Mouse (Mus musculus): Measurements from ENCODE around the gene Olfr533.
"Not testable (repeated sequence)": the region's sequence is repeated elsewhere in the genome, so short reads cannot be mapped to it uniquely, and the experiment has no call there.

Gene Olfr533

DNA sequence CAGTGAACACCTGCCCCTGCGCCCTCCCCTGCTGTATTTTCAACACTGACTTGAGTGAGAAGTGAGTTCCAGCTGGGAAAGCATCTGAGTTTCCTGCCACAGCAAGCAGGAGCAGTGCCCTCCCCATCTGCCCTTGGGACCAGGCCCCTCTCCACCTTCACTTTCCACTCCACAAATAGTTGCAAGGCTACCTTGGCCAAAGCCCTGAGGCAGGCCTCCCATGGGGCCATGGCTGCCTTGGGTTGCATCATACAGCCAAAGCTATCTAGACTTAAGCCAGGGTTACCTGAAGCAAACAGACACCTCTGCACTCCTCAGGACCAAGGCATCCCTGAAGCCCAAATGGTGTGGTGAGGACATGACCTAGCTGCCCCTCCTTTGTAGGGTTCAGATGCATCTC is at the start of gene Olfr533:
Gene Olfr533 (plus strand): TSS at position 301 of the 400 bp plus-strand sequence.
- DNase-seq: not testable (repeated sequence)

DNA sequence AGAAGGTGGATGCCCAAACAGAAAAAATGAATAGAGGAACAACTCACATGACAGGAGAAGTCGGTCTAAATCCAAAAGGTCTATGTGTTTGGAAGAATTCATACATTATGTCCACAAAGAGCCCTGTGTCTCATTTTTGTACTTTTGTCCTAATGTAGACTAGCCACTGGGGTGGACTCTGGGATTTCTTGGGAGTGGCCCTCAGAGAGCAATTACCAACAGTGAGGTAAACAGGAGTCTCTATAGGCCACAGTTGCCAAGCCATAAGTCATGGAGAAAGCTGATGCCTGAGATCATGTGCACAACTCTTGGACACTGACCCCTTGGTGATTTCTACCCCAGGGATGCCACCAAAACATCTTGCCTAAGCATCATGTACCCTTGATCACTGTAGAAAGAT is 41.6 kb upstream of the Olfr533 start, which contains the start of gene Olfr532:
Gene Olfr532 (minus strand): TSS at position 101 of the 400 bp plus-strand sequence.
- no peak for DNase-seq

DNA sequence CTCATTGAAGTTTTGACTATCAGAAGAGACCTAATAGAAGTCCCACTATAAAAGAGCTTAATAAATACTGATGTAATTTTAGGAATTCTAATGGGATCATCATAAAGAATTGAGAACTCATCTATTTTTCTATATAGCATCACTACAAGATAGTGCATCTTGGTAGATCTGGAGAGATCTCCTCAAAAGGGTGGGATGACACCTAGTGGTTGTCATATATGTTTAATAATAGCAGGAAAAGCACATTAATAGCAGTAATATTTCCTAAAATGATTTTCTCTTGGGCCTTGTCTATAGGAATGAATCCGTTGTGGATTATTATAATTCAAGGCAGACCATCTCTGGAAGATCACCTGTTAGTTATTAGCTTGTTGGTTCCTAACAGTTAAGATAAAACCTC is 20.0 kb upstream of the Olfr533 start:
- DNase-seq: no peak

DNA sequence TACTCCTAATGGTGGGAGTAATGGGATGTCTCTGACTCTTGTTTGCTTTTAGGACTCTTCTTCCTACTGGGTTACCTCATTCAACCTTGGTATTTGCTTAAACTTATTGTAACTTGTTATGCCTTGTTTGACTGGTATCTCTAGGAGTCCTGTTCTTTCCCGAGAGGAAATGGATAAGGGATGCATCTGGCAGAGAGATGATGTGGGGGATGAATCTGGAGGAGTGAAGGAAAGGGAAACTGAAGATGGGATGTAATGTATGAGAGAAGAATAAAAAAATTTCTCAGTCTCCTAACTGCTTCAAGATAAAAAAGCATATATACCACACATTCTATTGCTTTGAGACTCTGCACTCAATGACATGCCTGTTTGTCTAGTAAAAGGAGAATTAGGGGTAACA is 14.7 kb downstream of the Olfr533 start:
- no peak for DNase-seq

DNA sequence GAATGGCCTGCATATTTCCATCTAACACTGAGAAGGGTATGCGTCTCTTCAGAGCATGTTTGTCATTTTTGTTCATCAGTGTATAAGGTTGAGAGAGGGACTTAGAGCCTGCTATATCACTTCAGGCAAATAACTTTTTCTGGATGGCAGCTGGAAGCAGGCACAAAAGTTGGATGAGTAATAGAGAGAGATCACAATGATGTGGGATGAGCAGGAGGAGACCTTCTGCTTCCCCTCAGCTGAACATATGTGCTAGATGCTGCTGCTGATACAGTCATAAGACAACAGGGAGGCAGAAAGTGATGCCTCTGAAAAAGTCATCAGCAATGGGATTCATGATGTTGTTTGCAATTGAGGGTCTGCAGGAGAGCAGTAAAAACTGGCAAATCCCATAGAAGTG is 15.6 kb downstream of the Olfr533 start:
- DNase-seq: no peak

DNA sequence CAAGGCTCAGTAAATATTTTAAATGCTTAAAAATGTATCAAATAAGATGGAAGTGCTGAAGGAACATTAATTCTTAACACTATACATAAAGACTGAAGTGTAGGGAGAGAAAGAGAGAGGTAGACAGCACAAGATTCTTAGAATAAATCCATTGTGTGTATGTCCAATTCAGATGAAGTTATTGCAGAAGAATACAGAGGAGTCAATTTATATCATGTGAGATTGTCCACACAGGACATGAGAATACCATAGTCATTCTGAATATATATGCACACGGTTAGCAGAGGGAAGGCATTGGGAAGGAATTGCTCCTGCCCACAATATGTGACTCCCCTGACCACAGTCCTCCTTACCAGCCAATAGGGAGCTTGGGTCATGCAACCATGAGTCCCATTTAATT is 20.7 kb downstream of the Olfr533 start, which contains the start of gene Olfr535:
Gene Olfr535 (plus strand): TSS at position 301 of the 400 bp plus-strand sequence.
- no peak for DNase-seq

DNA sequence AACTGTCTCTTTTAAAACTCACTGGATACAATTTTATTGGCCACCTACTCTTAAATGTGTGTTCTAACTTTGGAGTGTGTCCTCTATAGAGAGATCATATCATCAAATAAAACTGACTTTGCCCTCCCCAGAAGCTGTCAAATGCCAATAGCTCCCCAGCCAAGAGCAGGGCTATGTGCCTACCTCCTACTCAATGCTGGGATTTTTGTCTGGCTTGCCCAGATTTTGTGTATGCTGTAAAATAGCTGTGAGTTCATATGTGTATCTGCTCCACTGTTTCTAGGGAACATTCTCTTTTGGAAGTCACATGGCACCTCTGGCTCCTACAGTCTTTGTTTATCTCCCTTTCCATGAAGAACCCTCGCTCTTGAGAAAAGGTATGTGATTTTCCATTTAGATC is 25.8 kb downstream of the Olfr533 start:
- DNase-seq: no peak

DNA sequence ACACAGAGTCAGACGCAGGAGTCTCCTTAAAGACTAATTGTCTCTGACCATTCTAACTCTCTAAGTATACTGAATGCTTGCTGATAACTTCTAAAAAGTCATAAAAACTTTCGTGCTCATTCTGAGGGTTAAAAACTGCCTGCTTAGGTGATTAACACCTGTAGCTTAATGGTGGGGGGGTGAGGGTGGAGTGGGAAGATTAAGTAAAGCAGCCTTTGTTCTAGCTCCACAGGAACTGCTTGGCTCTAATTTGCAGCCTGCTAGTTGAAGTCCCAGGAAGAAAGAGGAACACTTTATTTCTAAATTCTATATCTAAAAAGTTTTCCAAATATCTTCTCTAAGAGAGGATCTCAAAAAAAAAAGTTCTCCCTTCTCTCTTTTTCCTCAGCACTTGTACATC is 31.1 kb downstream of the Olfr533 start:
- no peak for DNase-seq

DNA sequence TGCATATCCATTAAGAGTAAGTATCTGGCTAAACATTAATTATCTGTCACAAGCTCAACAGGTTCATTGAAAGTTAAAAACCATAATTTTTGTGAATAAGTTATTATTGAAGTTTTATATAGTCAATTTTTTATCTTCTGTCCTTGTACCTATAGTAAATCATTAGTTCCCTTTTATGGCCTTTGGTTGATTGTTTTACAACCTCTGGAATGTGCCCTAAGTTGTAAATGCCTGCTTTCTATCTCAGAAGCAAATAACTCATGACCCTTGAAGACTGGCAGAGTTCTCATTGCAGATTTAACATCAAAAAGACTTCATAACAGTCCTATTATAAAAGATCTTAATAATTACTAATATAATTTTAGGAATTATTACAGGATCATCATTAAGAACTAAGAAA is 31.5 kb downstream of the Olfr533 start:
- no peak for DNase-seq

DNA sequence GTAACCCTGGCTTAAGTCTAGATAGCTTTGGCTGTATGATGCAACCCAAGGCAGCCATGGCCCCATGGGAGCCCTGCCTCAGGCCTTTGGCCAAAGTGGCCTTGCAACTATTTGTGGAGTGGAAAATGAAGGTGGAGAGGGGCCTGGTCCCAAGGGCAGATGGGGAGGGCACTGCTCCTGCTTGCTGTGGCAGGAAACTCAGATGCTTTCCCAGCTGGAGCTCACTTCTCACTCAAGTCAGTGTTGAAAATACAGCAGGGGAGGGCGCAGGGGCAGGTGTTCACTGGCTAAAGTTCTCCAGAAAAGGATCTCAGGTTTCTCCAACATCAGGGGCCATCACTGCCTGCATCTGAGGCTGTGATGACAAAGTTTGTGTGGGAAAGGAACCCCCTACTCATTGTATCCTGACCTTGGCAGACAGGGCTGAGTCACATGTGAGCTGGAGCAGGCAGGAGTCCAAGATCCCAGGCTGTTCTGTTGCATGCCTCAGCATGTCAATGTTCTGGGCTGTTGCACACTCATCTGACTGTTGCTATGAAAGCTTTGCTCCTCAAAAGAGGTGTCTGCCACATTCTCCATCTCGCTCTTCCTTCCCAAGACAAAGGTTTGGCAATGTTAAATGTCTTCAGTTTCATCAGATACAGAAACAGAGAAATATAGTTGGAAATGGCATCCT is 44.3 kb downstream of the Olfr533 start, which contains the start of gene Olfr536:
Gene Olfr536 (minus strand): TSS at position 51 of the 676 bp plus-strand sequence.
- not testable (repeated sequence) for DNase-seq
